Comparison of ENCODE assay signal across 28 mouse cellular contexts in genomic region chr6:117617168-117617567, GRCm38 (mm10).
DNase-seq lines count a peak whose midpoint lies in the region; ATAC-seq lines count a peak whose summit lies in the region.
"Had no signal": no experiment of that assay in that cellular context is flagged by ENCODE, and none has a peak within 500 bp of the region (broad histone marks: within the 10 kb centered on the region; RNA-seq: fewer than 3 reads in every experiment).

No protein-coding gene starts in this region.

- no peak overlapping the region for H3K27ac ChIP-seq in heart, embryonic 12.5 days (ENCODE audit: poor library complexity, severe bottlenecking)
- H3K27ac ChIP-seq in intestine, embryonic 14.5 days (ENCODE audit: low read depth): no peak overlapping the region
- H3K27ac ChIP-seq in intestine, embryonic 16.5 days (ENCODE audit: low read length): no peak overlapping the region
- no peak overlapping the region for H3K27ac ChIP-seq in neural tube, embryonic 15.5 days (replicated peaks)
- H3K27ac ChIP-seq: forebrain, embryonic 13.5 days; hindbrain, embryonic 10.5 days; hindbrain, embryonic 15.5 days; layer of hippocampus, adult 2 months; left cerebral cortex, adult 2 months; limb, embryonic 13.5 days; macrophage; midbrain, embryonic 13.5 days; stomach, embryonic 15.5 days had no signal

- ATAC-seq in heart, embryonic 12.5 days (ENCODE audit: insufficient number of reproducible peaks, low FRiP score): no peak
- ATAC-seq in intestine, embryonic 14.5 days (replicated peaks; ENCODE audit: low FRiP score, low TSS enrichment, low read depth): no peak
- ATAC-seq in intestine, embryonic 16.5 days: no peak
- no peak for ATAC-seq in neural tube, embryonic 15.5 days (ENCODE audit: low FRiP score)
- ATAC-seq: CD4-positive, CD25-positive, alpha-beta regulatory T cell, adult 4 months; forebrain, embryonic 13.5 days; inflammation-experienced regulatory T-cells, adult 6 months; midbrain, embryonic 13.5 days had no signal

- H3K36me3 ChIP-seq in heart, embryonic 12.5 days: no peaks in the 10 kb centered on the region
- no peaks in the 10 kb centered on the region for H3K36me3 ChIP-seq in intestine, embryonic 14.5 days (ENCODE audit: control insufficient read depth, insufficient read depth, low read length)
- no peaks in the 10 kb centered on the region for H3K36me3 ChIP-seq in intestine, embryonic 16.5 days (ENCODE audit: control insufficient read depth, insufficient read depth, low read length)
- no peaks in the 10 kb centered on the region for H3K36me3 ChIP-seq in neural tube, embryonic 15.5 days
- H3K36me3 ChIP-seq: hindbrain, embryonic 10.5 days; hindbrain, embryonic 15.5 days; limb, embryonic 13.5 days; midbrain, embryonic 13.5 days; stomach, embryonic 15.5 days had no signal

- H3K9ac ChIP-seq in heart, embryonic 12.5 days: no peak overlapping the region
- no peak overlapping the region for H3K9ac ChIP-seq in intestine, embryonic 14.5 days (ENCODE audit: low read length)
- H3K9ac ChIP-seq in intestine, embryonic 16.5 days (ENCODE audit: low read depth, low read length): no peak overlapping the region
- H3K9ac ChIP-seq in neural tube, embryonic 15.5 days (replicated peaks): no peak overlapping the region
- H3K9ac ChIP-seq: forebrain, embryonic 13.5 days; hindbrain, embryonic 15.5 days; limb, embryonic 13.5 days; midbrain, embryonic 13.5 days; stomach, embryonic 15.5 days had no signal

- no peaks in the 10 kb centered on the region for H3K9me3 ChIP-seq in heart, embryonic 12.5 days (replicated peaks)
- no peaks in the 10 kb centered on the region for H3K9me3 ChIP-seq in intestine, embryonic 14.5 days (ENCODE audit: control insufficient read depth, low read length)
- no peaks in the 10 kb centered on the region for H3K9me3 ChIP-seq in intestine, embryonic 16.5 days (ENCODE audit: control insufficient read depth, low read length)
- H3K9me3 ChIP-seq in neural tube, embryonic 15.5 days (replicated peaks): no peaks in the 10 kb centered on the region
- H3K9me3 ChIP-seq: forebrain, embryonic 13.5 days; hindbrain, embryonic 10.5 days; hindbrain, embryonic 15.5 days; limb, embryonic 13.5 days; midbrain, embryonic 13.5 days; stomach, embryonic 15.5 days had no signal

- intact Hi-C loops in heart, postnatal 25 days (cut with DNase I): no loop called here

- no peak for DNase-seq in heart, postnatal 25 days (ENCODE audit: low spot score)
- peak; percentile 37 for DNase-seq in intestine, embryonic 14.5 days (ENCODE audit: low spot score)
- peak; percentile 8 for DNase-seq in neural tube, embryonic 10.5 days (ENCODE audit: extremely low spot score, low spot score)
- DNase-seq in gastrocnemius, postnatal 25 days: no peak
- DNase-seq: adrenal gland, postnatal 14 days; cerebellum, adult 11 months; cerebellum, adult 9-10 months; cerebellum, postnatal 36 days; gastrocnemius, postnatal 10 days; kidney, adult 2 months; kidney, postnatal 36 days; right cerebral cortex, postnatal 25 days; thymus, postnatal 14 days had no signal

- 15% methylated on average over 6 of the region's 6 CpGs for WGBS in heart, embryonic 12.5 days
- WGBS in intestine, embryonic 14.5 days: 56% methylated on average over 6 of the region's 6 CpGs
- WGBS in intestine, embryonic 16.5 days: 51% methylated on average over 6 of the region's 6 CpGs
- WGBS in neural tube, embryonic 15.5 days: 82% methylated on average over 6 of the region's 6 CpGs

- no peak overlapping the region for H3K4me3 ChIP-seq in heart, embryonic 12.5 days
- H3K4me3 ChIP-seq in intestine, embryonic 14.5 days (ENCODE audit: low read depth, low read length): no peak overlapping the region
- H3K4me3 ChIP-seq in intestine, embryonic 16.5 days (ENCODE audit: low read length): no peak overlapping the region
- no peak overlapping the region for H3K4me3 ChIP-seq in neural tube, embryonic 15.5 days (replicated peaks)
- H3K4me3 ChIP-seq: forebrain, embryonic 13.5 days; hindbrain, embryonic 10.5 days; hindbrain, embryonic 15.5 days; layer of hippocampus, adult 2 months; left cerebral cortex, adult 2 months; limb, embryonic 13.5 days; midbrain, embryonic 13.5 days; stomach, embryonic 15.5 days had no signal

- H3K4me2 ChIP-seq in heart, embryonic 12.5 days: peak overlapping the region; percentile 26; the same call in 1 of the 2 replicates
- no peak overlapping the region for H3K4me2 ChIP-seq in intestine, embryonic 14.5 days (ENCODE audit: low read length)
- H3K4me2 ChIP-seq in intestine, embryonic 16.5 days (ENCODE audit: low read depth, low read length): no peak overlapping the region
- H3K4me2 ChIP-seq in neural tube, embryonic 15.5 days: no peak overlapping the region
- H3K4me2 ChIP-seq: forebrain, embryonic 13.5 days; hindbrain, embryonic 15.5 days; limb, embryonic 13.5 days; liver, embryonic 11.5 days; midbrain, embryonic 13.5 days; stomach, embryonic 15.5 days had no signal

- H3K4me1 ChIP-seq in heart, embryonic 12.5 days (replicated peaks): peaks cover 13% of the 10 kb centered on the region
- peaks cover 16% of the 10 kb centered on the region for H3K4me1 ChIP-seq in intestine, embryonic 14.5 days (replicated peaks; ENCODE audit: control insufficient read depth, insufficient read depth, low read length)
- peaks cover 10% of the 10 kb centered on the region; the same call in 1 of the 2 replicates for H3K4me1 ChIP-seq in intestine, embryonic 16.5 days (ENCODE audit: control insufficient read depth, insufficient read depth, low read length)
- no peaks in the 10 kb centered on the region for H3K4me1 ChIP-seq in neural tube, embryonic 15.5 days
- H3K4me1 ChIP-seq: forebrain, embryonic 13.5 days; hindbrain, embryonic 10.5 days; hindbrain, embryonic 15.5 days; midbrain, embryonic 13.5 days had no signal

- peaks cover 79% of the 10 kb centered on the region for H3K27me3 ChIP-seq in heart, embryonic 12.5 days (replicated peaks)
- no peaks in the 10 kb centered on the region for H3K27me3 ChIP-seq in intestine, embryonic 14.5 days (replicated peaks; ENCODE audit: control insufficient read depth, insufficient read depth, low read length)
- H3K27me3 ChIP-seq in intestine, embryonic 16.5 days (replicated peaks; ENCODE audit: control insufficient read depth, insufficient read depth, low read length): no peaks in the 10 kb centered on the region
- no peaks in the 10 kb centered on the region for H3K27me3 ChIP-seq in neural tube, embryonic 15.5 days (replicated peaks)
- H3K27me3 ChIP-seq: forebrain, embryonic 13.5 days; hindbrain, embryonic 15.5 days; limb, embryonic 13.5 days; midbrain, embryonic 13.5 days; stomach, embryonic 15.5 days had no signal

Comparison
In these comparisons a context has a peak if more than half of its experiments do, and no peak if none do; other contexts are left out.
1. DNase-seq: peak in intestine, embryonic 14.5 days (single experiment) and neural tube, embryonic 10.5 days (single experiment); none in heart, postnatal 25 days (single experiment) and gastrocnemius, postnatal 25 days (single experiment).